Mouse (Mus musculus): ENCODE measurements around the gene Sdk2. TPM values are rescaled to one million over a fixed set of nuclear protein-coding genes. Genes with fewer than 3 reads are reported as not detected.

Sdk2 gene
- polyA plus RNA-seq, 1 experiment from 2014 or later: 0.66 TPM

- Histone ChIP-seq H3K36me3 (no peaks in the 10 kb centered on the region), H3K4me1 (peaks cover 23% of the 10 kb centered on the region), H3K4me3 (no peak overlapping the region), H3K27me3 (ENCODE audit: low read depth, poor library complexity, severe bottlenecking) (no peaks in the 10 kb centered on the region), H3K9me3 (replicated peaks) (no peaks in the 10 kb centered on the region), H3K27ac (no peak overlapping the region)
- DNase-seq (ENCODE audit: low spot score): no peak
- WGBS: 90% methylated on average over 8 of the region's 8 CpGs
These were observed 28.8 kb downstream of the Sdk2 start for GRCm38 (mm10) chr11:114038036-114038435.

- no peaks in the 10 kb centered on the region for H3K36me3 ChIP-seq
- H3K4me3 ChIP-seq: no peak overlapping the region
- WGBS: 80% methylated on average over 10 of the region's 10 CpGs
- H3K27ac ChIP-seq: no peak overlapping the region
- H3K27me3 ChIP-seq (ENCODE audit: low read depth, poor library complexity, severe bottlenecking): peaks cover 46% of the 10 kb centered on the region; the same call in 1 of the 2 replicates
- no peak for DNase-seq (ENCODE audit: low spot score)
- peaks cover 29% of the 10 kb centered on the region for H3K4me1 ChIP-seq
- no peaks in the 10 kb centered on the region for H3K9me3 ChIP-seq (replicated peaks)
These were observed 35.4 kb downstream of the Sdk2 start for GRCm38 (mm10) chr11:114031491-114031890.

- WGBS: 85% methylated on average over 7 of the region's 7 CpGs
- Histone ChIP-seq H3K9me3 (replicated peaks) (no peaks in the 10 kb centered on the region), H3K27ac (no peak overlapping the region), H3K4me3 (no peak overlapping the region), H3K4me1 (peaks cover 33% of the 10 kb centered on the region), H3K36me3 (no peaks in the 10 kb centered on the region), H3K27me3 (ENCODE audit: low read depth, poor library complexity, severe bottlenecking) (peaks cover 55% of the 10 kb centered on the region)
- no peak for DNase-seq (ENCODE audit: low spot score)
These were observed 36.6 kb downstream of the Sdk2 start for GRCm38 (mm10) chr11:114030214-114030613.

GRCm38 (mm10) chr11:114028512-114028911, 38.3 kb downstream of the Sdk2 start:
- WGBS: 7% methylated on average over 6 of the region's 6 CpGs
- Histone ChIP-seq H3K4me1 (peaks cover 43% of the 10 kb centered on the region), H3K9me3 (replicated peaks) (no peaks in the 10 kb centered on the region), H3K36me3 (no peaks in the 10 kb centered on the region), H3K4me3 (peak overlapping the region; percentile 6; the same call in 1 of the 2 replicates), H3K27ac (peak overlapping the region; percentile 53), H3K27me3 (ENCODE audit: low read depth, poor library complexity, severe bottlenecking) (peaks cover 72% of the 10 kb centered on the region)
- DNase-seq (ENCODE audit: low spot score): peak; percentile 48

GRCm38 (mm10) chr11:114028021-114028420, 38.8 kb downstream of the Sdk2 start:
- H3K4me1 ChIP-seq: peaks cover 43% of the 10 kb centered on the region
- peaks cover 77% of the 10 kb centered on the region for H3K27me3 ChIP-seq (ENCODE audit: low read depth, poor library complexity, severe bottlenecking)
- H3K4me3 ChIP-seq: no peak overlapping the region
- DNase-seq (ENCODE audit: low spot score): no peak
- no peaks in the 10 kb centered on the region for H3K36me3 ChIP-seq
- peak overlapping the region; percentile 53; the same call in 1 of the 2 replicates for H3K27ac ChIP-seq
- WGBS: 38% methylated on average over 6 of the region's 6 CpGs
- no peaks in the 10 kb centered on the region for H3K9me3 ChIP-seq (replicated peaks)

- Histone ChIP-seq H3K27ac (no peak overlapping the region), H3K4me1 (peaks cover 43% of the 10 kb centered on the region), H3K4me3 (no peak overlapping the region), H3K27me3 (ENCODE audit: low read depth, poor library complexity, severe bottlenecking) (peaks cover 82% of the 10 kb centered on the region), H3K9me3 (replicated peaks) (no peaks in the 10 kb centered on the region), H3K36me3 (no peaks in the 10 kb centered on the region)
- 87% methylated on average over 2 of the region's 2 CpGs for WGBS
- no peak for DNase-seq (ENCODE audit: low spot score)
These were observed 41.8 kb downstream of the Sdk2 start for GRCm38 (mm10) chr11:114025056-114025455.

- no peak for DNase-seq (ENCODE audit: low spot score)
- Histone ChIP-seq H3K4me1 (peaks cover 39% of the 10 kb centered on the region), H3K36me3 (no peaks in the 10 kb centered on the region), H3K9me3 (replicated peaks) (no peaks in the 10 kb centered on the region), H3K27me3 (ENCODE audit: low read depth, poor library complexity, severe bottlenecking) (peaks cover 82% of the 10 kb centered on the region), H3K27ac (no peak overlapping the region), H3K4me3 (no peak overlapping the region)
- WGBS: 58% methylated on average over 1 of the region's 1 CpGs
These were observed 42.9 kb downstream of the Sdk2 start for GRCm38 (mm10) chr11:114023965-114024364.

GRCm38 (mm10) chr11:114022166-114022565, 44.7 kb downstream of the Sdk2 start:
- Histone ChIP-seq H3K27me3 (ENCODE audit: low read depth, poor library complexity, severe bottlenecking) (peaks cover 96% of the 10 kb centered on the region), H3K36me3 (no peaks in the 10 kb centered on the region), H3K27ac (no peak overlapping the region), H3K4me3 (no peak overlapping the region), H3K9me3 (replicated peaks) (no peaks in the 10 kb centered on the region), H3K4me1 (peaks cover 35% of the 10 kb centered on the region)
- 83% methylated on average over 4 of the region's 4 CpGs for WGBS
- DNase-seq (ENCODE audit: low spot score): no peak

- Histone ChIP-seq H3K36me3 (no peaks in the 10 kb centered on the region), H3K9me3 (replicated peaks) (no peaks in the 10 kb centered on the region), H3K4me1 (peaks cover 49% of the 10 kb centered on the region), H3K27ac (no peak overlapping the region), H3K27me3 (ENCODE audit: low read depth, poor library complexity, severe bottlenecking) (peaks cover 88% of the 10 kb centered on the region), H3K4me3 (no peak overlapping the region)
- 27% methylated on average over 11 of the region's 11 CpGs for WGBS
- DNase-seq (ENCODE audit: low spot score): no peak
These were observed 47.8 kb downstream of the Sdk2 start for GRCm38 (mm10) chr11:114019087-114019486.

- Histone ChIP-seq H3K27me3 (ENCODE audit: low read depth, poor library complexity, severe bottlenecking) (peaks cover 77% of the 10 kb centered on the region), H3K36me3 (no peaks in the 10 kb centered on the region), H3K4me3 (no peak overlapping the region), H3K9me3 (replicated peaks) (no peaks in the 10 kb centered on the region), H3K4me1 (peaks cover 47% of the 10 kb centered on the region), H3K27ac (peak overlapping the region; percentile 19; the same call in 1 of the 2 replicates)
- no peak for DNase-seq (ENCODE audit: low spot score)
- WGBS: 39% methylated on average over 14 of the region's 14 CpGs
These were observed 49.9 kb downstream of the Sdk2 start for GRCm38 (mm10) chr11:114016889-114017392.

- Histone ChIP-seq H3K4me1 (peaks cover 52% of the 10 kb centered on the region), H3K27me3 (ENCODE audit: low read depth, poor library complexity, severe bottlenecking) (peaks cover 71% of the 10 kb centered on the region), H3K9me3 (replicated peaks) (no peaks in the 10 kb centered on the region), H3K4me3 (peak overlapping the region; percentile 20; the same call in 1 of the 2 replicates), H3K36me3 (no peaks in the 10 kb centered on the region), H3K27ac (peak overlapping the region; percentile 26; the same call in 1 of the 2 replicates)
- WGBS: 27% methylated on average over 15 of the region's 15 CpGs
- peak; percentile 47 for DNase-seq (ENCODE audit: low spot score)
These were observed 50.5 kb downstream of the Sdk2 start for GRCm38 (mm10) chr11:114016108-114016888.

GRCm38 (mm10) chr11:114011523-114011922, 55.3 kb downstream of the Sdk2 start:
- WGBS: 66% methylated on average over 9 of the region's 9 CpGs
- Histone ChIP-seq H3K27me3 (ENCODE audit: low read depth, poor library complexity, severe bottlenecking) (peaks cover 33% of the 10 kb centered on the region), H3K9me3 (replicated peaks) (no peaks in the 10 kb centered on the region), H3K36me3 (no peaks in the 10 kb centered on the region), H3K4me3 (no peak overlapping the region), H3K4me1 (peaks cover 34% of the 10 kb centered on the region), H3K27ac (no peak overlapping the region)
- DNase-seq (ENCODE audit: low spot score): no peak

- no peak for DNase-seq (ENCODE audit: low spot score)
- WGBS: 65% methylated on average over 12 of the region's 12 CpGs
- Histone ChIP-seq H3K27me3 (ENCODE audit: low read depth, poor library complexity, severe bottlenecking) (peaks cover 28% of the 10 kb centered on the region; the same call in 1 of the 2 replicates), H3K36me3 (no peaks in the 10 kb centered on the region), H3K4me1 (peaks cover 13% of the 10 kb centered on the region), H3K27ac (no peak overlapping the region), H3K9me3 (replicated peaks) (no peaks in the 10 kb centered on the region), H3K4me3 (no peak overlapping the region)
These were observed 61.0 kb downstream of the Sdk2 start for GRCm38 (mm10) chr11:114005879-114006278.
